Mouse (Mus musculus) frontal cortex, adult (tissue): ENCODE data around the gene Wbp11.

Experiments
- ATAC-seq: cut with Nextera tagmentation; 2 replicates; pipeline ENCODE4 v1.9.2; 2017; ENCODE audit warnings: mild to moderate bottlenecking, moderate library complexity, mixed read lengths; ENCODE audit not compliant: low TSS enrichment

Wbp11 gene

DNA sequence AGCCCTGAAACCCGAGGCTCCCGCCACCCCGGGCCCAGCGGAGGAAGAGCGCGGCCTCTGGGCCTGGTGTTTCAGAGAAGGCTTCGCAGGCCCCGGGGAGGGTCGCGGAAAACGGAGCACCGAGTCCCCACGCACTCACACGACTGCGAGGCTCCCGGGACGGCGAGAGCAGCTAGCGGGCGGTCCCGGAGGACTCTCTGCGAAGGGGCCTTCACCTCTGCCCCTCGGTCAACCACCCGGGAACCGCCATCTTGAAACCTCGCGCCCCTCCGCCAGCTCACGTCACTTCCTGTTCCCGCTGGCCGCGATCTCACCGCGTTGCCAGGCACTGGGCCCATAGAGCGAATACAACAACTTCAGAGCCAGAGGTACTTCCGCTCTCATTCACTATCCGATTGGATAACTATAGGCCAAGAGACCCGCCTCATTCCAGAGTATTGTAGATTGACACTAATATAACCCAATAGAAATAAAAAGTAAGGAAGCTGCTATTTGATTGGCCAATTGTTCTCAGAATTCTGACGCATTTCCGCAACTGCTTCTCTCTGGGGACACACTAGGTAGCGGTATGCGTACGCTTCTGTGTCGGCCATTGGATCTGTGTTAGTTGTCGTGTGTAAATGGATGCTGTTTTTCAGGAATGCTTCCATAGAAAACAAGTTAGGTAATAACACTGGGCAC lies at the start of gene Wbp11:
Gene Wbp11, minus strand, starts transcription at position 353 of the 681 bp plus-strand sequence.
- ATAC-seq = peak; percentile 100

DNA sequence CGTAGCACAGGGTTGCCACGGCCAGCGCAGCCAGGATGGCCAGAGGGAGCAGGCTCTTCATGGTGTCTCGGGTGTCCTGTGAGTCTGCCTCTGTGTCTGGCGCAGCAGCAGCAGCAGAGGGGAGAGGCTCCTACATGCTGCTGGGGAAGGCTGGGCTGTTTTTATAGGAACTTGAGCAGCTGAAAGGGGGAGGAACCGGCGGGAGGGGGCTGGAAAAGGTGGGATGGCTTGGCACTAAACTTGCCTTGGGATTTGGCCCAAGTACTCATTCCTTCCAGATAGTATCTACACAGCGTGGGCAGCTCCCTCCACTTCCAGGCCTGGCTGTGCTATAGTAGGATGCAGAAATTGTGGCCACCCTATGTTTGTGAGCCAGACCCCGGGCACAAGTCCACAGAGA lies 47.6 kb upstream of the Wbp11 start, which contains the start of gene Mgp:
Gene Mgp, minus strand, starts transcription at position 154 of the 400 bp plus-strand sequence.
- ATAC-seq = peak; percentile 94

DNA sequence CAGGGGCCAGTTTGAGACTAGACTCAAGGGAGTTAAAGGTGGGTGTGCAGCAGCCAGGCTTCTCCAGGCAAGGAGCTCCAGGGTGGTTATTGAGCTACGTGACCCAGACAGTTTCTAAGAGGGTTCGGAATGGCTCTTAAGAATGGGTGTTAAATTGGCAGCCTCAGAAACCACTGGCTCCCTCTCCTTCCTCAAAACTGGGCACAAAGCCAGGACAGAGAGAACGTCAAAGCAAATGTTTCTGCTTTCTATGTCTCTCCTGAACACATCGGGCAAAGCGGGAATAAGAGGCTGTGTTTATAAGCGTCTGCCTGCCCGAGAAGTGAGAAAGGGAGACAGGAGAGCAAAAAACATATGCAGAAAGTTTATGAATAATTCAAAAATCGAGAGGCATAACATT lies 46.6 kb upstream of the Wbp11 start:
- ATAC-seq = peak; percentile 60

DNA sequence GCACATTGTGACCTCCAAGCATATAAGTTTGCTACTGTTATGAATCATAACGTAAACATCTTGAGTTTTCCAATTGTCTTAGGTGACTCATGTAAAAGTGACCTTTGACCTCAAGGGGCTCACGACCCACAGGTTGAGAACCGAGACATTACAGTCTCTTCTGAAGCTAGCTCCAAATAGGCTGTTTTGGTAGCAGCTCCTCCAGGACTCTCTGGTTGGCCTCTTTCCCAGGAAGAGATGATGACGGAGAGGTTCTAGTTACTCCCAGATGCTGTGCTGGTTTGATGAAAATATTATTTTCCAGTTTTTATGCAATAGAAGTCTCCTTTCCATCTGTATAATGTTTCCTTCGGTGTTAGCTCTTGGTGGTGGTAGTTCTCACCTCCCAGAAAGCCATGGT lies 40.9 kb upstream of the Wbp11 start:
- ATAC-seq = peak; percentile 69; the same call in 1 of the 2 replicates

DNA sequence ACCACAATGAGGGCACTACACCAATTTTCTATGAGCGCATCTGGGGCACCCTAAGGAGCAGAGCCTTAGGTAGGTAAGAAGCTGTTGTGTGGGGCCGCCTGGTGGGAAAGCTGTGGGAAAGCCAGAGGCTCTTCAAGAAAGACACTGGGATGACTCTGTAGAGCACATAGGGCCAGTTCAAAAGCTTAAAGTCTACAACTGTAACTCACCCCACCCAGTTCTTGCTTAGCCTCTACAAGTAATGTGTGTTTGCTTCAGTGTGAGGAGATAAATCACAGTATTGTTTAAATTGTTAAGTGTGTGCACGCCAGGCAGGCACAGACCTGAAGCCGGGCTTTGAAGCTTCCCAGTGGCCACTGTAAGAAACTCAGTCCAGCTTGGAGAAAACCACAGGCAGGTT lies 38.1 kb upstream of the Wbp11 start:
- ATAC-seq = no peak

DNA sequence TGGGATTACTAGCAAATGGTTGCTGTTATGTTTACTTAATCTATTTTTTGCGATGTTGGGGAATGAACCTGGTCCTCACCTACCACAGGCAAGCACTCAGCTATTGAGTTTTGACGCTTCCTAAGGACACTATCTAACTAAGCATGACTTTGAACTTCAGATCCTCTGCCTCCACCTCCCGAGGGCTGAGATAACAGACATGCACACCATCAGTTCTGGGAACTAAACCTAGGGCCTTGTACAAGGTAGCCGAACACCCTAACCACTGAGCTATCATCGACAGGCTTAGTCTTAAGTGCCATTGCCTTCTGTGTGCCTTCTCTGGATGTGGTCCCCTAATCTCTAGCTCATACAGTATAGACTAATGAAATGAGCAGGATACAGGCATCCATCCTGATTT lies 37.3 kb upstream of the Wbp11 start:
- no peak for ATAC-seq

DNA sequence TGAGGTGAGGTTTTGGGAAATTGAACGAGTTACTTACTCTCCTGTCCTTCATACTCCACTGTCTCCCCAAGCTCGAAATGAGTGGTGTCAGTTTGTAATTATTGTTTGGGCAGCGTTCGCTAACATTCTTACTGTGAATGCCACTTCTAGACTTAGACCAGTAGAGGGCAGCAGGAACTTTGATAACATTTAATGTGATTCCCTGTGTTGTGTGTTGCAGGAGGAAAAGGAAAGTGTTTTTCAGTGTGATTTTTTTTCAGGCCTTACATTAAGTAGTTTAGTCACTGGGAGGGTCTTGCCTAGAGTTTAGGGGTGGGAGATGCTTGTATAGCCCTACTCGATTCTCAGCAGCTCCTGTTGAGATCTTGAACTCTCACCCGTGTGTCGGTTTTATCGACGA lies 33.0 kb upstream of the Wbp11 start:
- ATAC-seq = peak; percentile 95

DNA sequence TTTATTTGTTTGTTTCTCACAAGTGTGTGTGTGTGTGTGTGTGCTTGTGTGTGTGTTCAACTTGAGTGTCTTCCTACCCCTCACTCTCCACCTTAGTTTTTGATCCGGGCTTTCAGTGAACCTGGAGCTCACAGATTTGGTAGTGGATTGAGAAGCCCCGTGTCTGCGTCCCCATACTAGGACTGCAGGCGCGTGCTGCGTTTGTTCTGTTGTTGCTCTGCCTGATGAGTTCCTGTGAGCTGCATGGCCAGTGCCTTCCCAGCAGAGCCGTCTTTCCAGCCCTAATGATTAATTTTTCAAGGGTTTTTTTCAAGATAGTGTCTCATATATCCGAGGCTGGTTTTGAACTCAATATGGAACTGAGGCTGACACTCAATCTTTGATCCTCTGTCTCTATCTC lies 30.4 kb upstream of the Wbp11 start:
- no peak for ATAC-seq

DNA sequence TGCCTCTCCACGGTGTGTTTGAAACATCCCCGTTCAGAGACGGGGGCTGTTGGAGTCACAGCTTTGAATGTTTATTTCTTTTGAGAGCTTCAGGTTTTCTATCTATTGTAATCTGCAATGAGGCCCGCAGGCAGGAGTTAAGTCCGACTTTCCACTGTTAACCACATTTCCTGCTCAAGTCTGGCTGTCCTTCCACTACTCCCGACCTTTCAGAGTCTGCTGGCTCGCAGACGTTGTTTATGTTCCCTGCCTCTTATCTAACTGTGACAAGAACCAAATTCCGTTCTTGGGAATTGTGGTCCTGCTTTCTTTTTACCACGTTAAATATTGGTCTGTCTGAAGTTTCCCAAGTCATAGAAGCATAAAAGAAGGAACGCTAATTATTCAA lies 29.8 kb upstream of the Wbp11 start:
- no peak for ATAC-seq

DNA sequence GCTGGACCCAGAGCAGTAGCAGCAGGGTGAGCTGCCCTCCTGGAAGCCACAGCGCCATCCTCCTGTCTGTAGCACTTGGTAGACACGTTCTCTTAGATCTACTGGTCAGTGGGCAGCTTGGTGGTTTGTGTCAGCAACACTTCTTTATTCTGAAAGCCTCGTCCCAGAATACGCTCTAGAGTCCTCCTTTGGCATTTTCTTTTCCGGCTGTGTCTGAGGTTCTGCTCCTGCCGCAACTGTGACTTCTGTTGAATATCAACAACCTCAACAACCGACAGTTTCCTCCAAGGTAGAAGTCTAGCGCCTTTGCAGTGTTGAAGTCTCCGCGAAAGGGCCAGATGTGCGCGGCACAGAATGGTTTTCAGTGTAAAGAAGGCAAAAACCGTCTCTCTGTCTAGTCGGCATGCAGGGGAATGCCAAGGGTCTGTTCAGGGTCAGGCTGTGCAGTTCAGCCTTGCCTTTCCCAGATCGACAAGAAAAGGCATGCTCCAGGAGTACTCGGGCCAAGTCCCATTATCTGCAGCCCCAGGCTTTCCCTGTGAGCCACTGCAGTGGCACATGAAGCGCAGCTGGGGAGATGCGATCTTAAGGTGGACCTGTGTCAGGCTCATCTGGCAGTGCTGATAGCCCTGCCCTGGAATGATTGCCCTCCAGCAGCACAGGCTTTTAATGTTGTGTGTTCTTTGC lies 29.3 kb upstream of the Wbp11 start, which contains the start of gene Art4:
Gene Art4, minus strand, starts transcription at position 548 of the 687 bp plus-strand sequence.
- ATAC-seq = no peak

DNA sequence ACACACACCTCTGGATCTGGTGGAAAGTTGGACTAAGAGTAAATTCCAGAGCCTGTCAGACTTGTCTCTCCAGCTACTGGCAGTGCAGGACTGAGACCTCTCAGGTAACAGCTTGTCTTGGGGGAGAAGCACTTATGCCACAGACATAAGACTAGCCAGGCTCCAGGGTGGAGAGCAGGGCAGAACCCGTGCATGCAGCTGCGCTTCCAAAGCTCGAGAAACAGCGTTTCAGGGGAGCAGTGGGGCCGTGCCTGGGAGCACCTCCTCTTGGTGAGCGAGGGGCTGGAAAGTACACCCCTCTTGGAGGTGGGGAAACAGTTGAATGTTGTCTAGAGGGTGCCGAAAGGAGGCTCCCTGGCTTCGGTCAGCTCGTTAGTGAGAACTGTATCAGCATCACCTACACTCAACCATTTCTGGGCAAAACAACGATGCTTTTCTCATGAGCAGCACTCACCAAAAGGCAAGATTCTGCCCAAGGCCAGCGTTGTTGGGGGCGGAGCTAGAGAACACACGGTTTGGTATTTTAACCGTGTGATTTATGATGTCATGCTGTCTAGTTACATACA lies 28.1 kb upstream of the Wbp11 start:
- no peak for ATAC-seq

DNA sequence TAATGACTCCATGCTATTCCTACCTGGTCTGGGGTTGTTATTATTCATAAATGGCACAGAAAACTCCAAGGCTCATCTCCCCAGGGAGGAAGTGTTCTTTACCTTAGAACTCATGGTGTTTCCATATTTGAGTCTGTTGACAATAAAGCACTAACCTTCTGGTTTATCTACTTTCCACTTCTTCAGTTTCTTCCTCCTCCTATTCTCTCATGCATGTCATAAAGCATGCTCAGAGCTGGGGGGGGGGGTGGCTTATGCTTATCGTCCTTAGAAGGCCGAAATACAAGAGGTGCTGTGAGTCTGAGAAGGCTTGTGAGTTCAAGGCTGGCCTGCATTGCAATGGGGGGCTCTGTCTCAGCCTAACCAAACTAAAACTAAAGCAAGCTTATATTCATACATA lies 27.1 kb upstream of the Wbp11 start:
- ATAC-seq = no peak

DNA sequence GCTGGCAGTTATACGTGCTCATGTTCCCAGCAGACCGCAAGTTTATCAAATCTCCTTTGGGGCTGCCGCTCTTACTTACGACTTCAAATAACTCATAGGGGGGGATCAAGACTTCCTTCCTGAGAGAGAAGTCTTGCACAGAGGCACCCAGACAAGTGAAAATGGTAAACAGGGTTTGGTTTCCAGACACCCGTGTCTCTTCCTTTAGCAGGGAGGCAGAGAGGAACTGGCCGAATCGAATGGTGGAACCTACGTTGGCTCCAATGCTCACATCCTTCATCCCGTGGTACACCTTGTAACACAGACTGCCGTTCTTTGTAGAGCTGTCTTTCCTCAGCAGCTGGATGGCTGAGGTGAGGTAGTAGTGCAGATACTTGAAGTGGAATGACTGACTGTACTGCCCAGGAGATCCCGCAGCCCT lies 26.3 kb upstream of the Wbp11 start:
- no peak for ATAC-seq

DNA sequence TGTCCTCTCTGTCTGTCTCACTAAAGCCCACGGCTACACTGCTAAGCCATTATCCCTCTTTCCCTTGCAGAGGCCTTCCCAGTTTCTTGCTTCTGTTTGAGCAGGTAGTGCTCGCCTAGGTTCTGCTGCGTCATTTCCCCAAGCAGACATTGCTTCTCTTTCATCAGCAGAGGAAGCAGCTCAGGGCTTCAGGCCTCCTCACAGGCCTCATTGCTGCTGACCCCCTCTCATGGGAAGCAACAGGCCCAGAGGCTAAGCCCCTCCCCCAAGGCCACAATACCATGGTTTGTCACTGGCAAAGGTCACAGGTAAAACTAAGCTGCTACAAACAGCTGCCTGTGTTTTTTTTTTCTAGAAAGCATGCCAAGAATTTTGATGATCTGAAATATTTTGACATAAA lies 24.7 kb upstream of the Wbp11 start:
- ATAC-seq = no peak

DNA sequence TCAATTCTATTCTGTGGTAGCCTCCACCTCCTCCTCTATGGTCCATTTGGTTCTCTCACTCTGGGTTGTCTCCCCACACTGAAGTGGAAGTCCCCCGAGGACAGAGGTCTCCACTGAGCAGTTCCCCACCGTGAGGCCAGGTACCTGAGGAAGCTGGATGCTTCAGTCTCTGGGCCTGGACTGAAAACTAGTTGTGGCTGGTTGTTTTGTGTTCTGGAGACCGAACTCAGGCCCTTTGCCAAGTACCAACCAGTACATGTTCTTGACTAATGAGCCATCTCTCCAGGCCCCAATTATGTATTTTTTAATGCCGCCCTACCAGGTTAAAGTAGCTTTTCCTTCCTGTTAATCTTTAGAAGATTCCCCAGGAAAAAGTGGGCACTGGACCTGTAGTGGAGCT lies 24.3 kb upstream of the Wbp11 start:
- ATAC-seq = no peak

DNA sequence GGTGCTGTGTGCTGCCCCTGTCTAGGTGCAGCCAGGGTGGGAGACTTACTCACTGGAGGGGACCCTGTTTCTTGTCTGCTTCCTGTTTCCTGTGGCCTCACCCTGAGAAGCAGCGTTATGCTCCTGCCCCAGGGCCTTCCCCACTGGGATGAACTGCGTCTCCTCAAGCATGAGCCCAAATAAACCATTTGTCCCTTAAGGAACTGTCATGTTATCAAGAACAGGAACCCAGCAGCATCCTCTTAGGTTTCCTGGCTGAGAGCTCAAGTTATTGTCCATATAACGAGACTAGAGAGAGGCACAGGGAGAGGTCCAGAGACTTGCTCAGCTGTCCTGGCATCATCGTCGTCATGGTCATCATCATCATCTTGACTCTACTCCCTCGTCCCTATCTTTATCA lies 22.2 kb upstream of the Wbp11 start:
- ATAC-seq = no peak

DNA sequence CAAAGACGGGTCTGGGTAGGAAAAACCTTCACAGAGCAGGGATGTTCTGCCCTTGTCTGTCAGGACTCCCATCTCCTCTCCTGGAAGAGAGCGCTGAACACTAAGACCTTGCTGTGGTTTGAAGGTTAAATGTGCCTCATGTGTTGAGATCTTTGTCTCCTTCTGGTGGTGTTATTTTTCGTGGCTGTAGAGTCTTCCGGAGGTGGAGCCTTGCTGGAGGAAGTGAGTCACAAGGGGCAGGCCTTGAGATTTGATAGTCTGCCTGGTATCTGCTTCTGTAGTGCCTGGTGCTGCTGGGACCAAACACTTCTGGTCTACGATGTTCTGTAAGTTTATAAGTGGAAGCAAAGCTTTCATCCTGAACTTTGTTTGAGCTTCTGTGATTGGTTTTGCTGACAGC lies 20.9 kb upstream of the Wbp11 start:
- ATAC-seq = no peak

DNA sequence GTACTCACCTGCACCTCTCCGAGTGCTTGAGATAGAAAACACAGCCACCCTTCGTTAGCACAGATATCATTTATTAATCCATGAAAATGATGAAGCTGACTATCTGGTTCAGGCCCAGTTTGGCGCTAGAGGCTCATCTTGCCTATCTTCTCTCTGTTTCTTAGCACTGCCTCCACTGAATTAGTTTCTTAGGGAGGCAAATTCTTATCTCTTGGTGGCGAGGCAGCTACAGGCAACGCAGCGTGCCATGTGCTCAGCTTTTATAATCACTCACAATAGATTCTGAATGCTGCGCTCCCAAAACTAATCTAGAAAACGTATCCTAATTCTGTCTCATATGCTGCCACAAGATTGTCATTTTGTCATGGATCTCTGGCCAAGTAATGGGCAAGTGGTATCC lies 20.4 kb upstream of the Wbp11 start:
- ATAC-seq = no peak

DNA sequence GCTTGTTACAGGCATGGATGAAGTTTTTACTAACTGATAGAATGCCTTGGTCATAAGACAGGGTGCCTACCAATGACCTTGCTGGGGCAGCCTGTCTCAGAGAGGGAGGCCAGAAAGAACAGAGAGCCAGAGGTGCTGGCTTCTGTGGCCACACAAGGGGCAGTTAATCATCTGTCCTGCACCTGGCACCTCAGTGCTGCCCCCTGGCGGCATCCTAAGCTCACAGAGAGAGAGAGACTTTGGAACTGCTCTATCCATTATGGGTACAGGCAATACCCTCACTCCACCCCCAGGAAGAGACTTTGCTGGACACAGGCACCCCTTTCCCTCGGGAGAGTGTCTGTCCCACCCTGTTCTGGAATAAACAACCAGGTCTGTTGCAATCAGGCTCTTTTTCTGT lies 19.8 kb upstream of the Wbp11 start:
- peak; percentile 78 for ATAC-seq

DNA sequence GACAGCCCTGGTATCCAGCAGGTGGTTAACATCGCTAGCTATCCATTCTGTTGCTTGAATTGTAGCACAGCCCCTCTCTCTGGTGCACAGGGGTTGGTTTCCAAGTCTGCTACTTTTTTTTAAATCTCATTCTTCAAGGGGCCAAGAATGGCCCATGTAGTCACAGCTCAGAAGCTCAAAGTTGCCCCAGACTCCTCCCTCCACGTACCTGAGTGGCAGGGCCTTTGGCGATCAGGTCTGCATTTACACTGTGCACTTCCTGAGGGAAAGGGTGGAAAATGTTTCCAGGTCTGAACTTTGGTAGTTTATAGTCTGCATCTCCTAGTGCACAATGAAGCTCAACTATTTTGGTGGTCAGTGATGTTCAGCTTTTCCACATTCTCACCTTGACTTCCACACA lies 19.2 kb upstream of the Wbp11 start:
- no peak for ATAC-seq

DNA sequence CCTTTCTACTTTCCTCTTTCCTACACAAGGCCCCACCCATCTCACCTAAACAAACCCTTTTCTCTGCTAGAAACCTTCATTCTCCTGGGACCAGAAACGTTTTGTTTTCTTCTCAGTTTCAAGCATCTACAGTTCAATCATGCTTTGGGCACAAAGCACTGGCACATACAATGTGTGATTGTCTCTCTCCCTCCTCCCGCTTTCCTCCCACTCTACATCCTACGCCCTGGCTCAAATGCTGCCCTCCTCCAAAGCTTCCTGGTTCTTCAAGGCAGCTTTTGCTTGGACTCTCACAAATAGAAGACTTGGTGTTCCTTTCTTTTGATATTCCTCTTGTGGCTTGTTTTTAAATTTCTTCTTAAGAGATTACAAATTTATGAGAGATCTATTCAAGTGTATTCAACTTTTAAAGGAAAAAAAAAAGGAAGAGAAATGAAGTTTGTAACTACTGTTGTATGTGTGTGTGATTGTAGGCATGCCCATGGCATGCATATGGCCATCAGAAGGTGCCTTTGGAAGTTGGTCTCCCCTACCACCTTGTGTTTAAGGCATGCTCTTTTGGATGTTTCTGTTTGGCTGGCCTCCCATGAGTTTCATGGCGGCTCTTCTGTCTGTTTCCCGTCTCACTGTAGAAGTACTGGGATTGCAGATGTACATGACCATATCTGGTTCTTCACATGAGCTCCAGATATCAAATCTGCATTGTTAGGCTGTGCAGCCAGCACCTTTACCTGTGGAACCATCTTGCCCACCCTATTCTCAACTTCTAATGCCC lies 17.9 kb upstream of the Wbp11 start:
- ATAC-seq = peak; percentile 77

DNA sequence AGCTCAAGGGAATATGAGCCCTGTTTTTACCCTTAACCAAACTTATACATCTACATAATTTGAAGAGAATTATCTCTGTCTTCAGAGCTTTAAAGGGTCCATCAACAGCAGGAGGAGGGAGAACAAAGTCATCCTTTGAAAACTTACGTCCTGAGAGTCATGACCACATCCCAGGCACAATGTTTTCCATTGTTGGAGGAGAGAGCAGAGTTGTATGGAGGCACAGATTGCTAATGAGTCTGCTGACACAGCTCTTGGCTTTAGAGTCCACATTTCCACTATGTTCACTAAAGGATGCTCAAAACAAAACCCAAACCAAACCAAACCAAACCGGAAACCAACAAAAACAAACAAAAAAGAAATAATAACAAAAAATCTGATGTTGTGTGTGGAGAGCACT lies 16.9 kb upstream of the Wbp11 start:
- ATAC-seq = peak; percentile 41; the same call in 1 of the 2 replicates
